Mouse (Mus musculus) forebrain, postnatal 0 days (tissue): ENCODE results near the gene Lpcat3. TPM values are rescaled to one million over a fixed set of nuclear protein-coding genes. Genes with fewer than 3 reads are reported as not detected.
"Not testable (repeated sequence)": the region's sequence is repeated elsewhere in the genome, so short reads cannot be mapped to it uniquely, and the experiment has no call there.

Source experiments
- ATAC-seq: fragments of 200-750 bp; cut with Nextera tagmentation; 2 replicates; pipeline ENCODE4 v1.8.0; 2017; ENCODE audit warnings: mild to moderate bottlenecking, moderate library complexity
- DNase-seq: peaks from one replicate; pipeline ENCODE4 v3.0.0-alpha.2; 2015
- H3K27ac ChIP-seq: fragments of 300-500 bp; sonication (generic); 2 replicates; pipeline ENCODE4 v1.5.1; 2014; ENCODE audit warnings: low read depth, mild to moderate bottlenecking, antibody characterized with exemption, low read length, moderate library complexity, mixed read lengths
- H3K27me3 ChIP-seq: fragments of 300-500 bp; sonication (generic); 2 replicates; pipeline ENCODE4 v1.6.1; 2014; ENCODE audit warnings: mild to moderate bottlenecking, low read length, mixed read lengths; ENCODE audit not compliant: insufficient read depth
- H3K36me3 ChIP-seq: fragments of 300-500 bp; sonication (generic); 2 replicates; pipeline ENCODE4 v1.6.1; 2014; ENCODE audit warnings: mild to moderate bottlenecking, moderate library complexity; ENCODE audit not compliant: insufficient read depth
- H3K4me1 ChIP-seq: fragments of 300-500 bp; sonication (generic); 2 replicates; pipeline ENCODE4 v1.6.1; 2014; ENCODE audit warnings: antibody characterized with exemption; ENCODE audit not compliant: insufficient read depth
- H3K4me2 ChIP-seq: fragments of 300-500 bp; sonication (generic); 2 replicates; pipeline ENCODE4 v1.6.1; 2014; ENCODE audit warnings: low read depth, mild to moderate bottlenecking, moderate library complexity
- H3K4me3 ChIP-seq: fragments of 300-500 bp; sonication (generic); 2 replicates; pipeline ENCODE4 v1.5.1; 2014; ENCODE audit warnings: low read depth, low read length, mixed read lengths
- H3K9ac ChIP-seq: fragments of 300-500 bp; sonication (generic); 2 replicates; pipeline ENCODE4 v1.6.1; 2014; ENCODE audit warnings: mild to moderate bottlenecking
- H3K9me3 ChIP-seq: fragments of 300-500 bp; sonication (generic); 2 replicates; pipeline ENCODE4 v1.6.1; 2016; ENCODE audit warnings: low read length
- CTCF ChIP-seq: sonication (generic); IDR thresholded peaks from 2 replicates; pipeline ENCODE4 v1.5.1; 2016; ENCODE audit warnings: antibody characterized with exemption, control low read depth, low read depth
- WGBS: fragments of 180-500 bp; shearing (Covaris S2); extraction: QIAGEN DNeasy Blood & Tissue Kit; methylation state at CpG from one replicate; pipeline ENCODE4 v1.1.7; 2014; 5-methylcytosine and 5-hydroxymethylcytosine counted together
- polyA plus RNA-seq: library from polyadenylated mRNA; unstranded; fragments of >200 nt; fragmentation: Nextera tagmentation; extraction: Ambion mirVana; gene quantifications from 2 replicates; pipeline ENCODE4 v1.2.1, GENCODE M21; 2015
- total RNA-seq: library from RNA; depleted of rRNA; stranded (reverse); fragments of >200 nt; gene quantifications from 2 replicates; pipeline ENCODE4 v1.2.3, GENCODE M21; 2014

The Lpcat3 gene
- total and polyA plus RNA-seq, 2 experiments from 2014 or later, result 35.6 to 41.3 TPM

DNA sequence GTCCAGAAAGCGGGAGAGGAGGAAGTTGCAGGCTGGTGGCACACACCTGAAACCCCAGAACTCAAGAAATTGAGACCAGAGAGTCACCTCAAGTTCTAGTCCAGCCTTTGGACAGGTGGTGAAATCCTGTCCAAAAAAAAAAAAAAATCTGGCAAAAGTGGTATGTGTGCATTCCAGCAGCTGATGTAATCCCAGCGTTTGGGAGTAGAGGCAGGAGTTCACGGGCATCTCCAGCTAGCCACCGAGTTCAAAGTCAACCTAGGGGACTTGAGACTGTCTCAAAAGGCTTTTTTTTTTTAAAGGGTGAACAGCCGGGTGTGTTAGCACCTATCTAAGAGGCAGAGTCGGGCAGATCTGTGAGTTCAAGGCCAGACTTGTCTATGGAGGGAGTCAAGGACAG, 13.3 kb downstream of the Lpcat3 start:
- ATAC-seq (no peak), DNase-seq (no peak)
- H3K9me3 ChIP-seq, result no peaks in the 10 kb centered on the region
- no peak for TF ChIP-seq CTCF
- H3K27ac ChIP-seq, result no peak overlapping the region
- no peaks in the 10 kb centered on the region for H3K4me1 ChIP-seq
- H3K27me3 ChIP-seq, result no peaks in the 10 kb centered on the region
- 87% methylated on average over 6 of the region's 6 CpGs for WGBS
- no peak overlapping the region for H3K4me2 ChIP-seq
- no peak overlapping the region for H3K9ac ChIP-seq
- H3K4me3 ChIP-seq, result no peak overlapping the region
- no peaks in the 10 kb centered on the region; the same call in 1 of the 2 replicates for H3K36me3 ChIP-seq

DNA sequence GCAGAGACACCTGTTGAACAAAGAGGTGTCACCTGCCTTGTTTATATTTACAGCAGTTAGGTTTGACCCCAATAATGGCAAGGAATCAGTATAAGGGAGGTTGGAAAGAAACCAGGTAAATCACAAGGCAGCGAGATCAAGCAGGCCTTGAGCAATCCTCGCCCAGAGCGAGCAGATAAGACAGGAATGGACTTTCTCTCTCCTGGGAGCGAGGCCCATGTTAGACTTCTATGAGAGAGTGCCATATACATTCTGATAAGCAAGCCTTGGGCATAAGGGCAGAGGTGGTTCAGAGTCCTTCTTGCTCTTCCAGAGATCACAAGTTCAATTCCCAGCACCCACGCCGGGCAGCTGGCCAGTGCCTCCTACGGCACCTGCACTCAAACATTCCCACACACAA, 15.9 kb downstream of the Lpcat3 start:
- H3K9me3 ChIP-seq, result no peaks in the 10 kb centered on the region
- no peak overlapping the region for H3K9ac ChIP-seq
- H3K4me1 ChIP-seq, result no peaks in the 10 kb centered on the region
- no peak overlapping the region for H3K27ac ChIP-seq
- DNase-seq, result no peak
- no peak for ATAC-seq
- 92% methylated on average over 7 of the region's 7 CpGs for WGBS
- H3K36me3 ChIP-seq, result no peaks in the 10 kb centered on the region; the same call in 1 of the 2 replicates
- H3K4me3 ChIP-seq, result no peak overlapping the region
- no peaks in the 10 kb centered on the region for H3K27me3 ChIP-seq
- H3K4me2 ChIP-seq, result no peak overlapping the region
- no peak for TF ChIP-seq CTCF

DNA sequence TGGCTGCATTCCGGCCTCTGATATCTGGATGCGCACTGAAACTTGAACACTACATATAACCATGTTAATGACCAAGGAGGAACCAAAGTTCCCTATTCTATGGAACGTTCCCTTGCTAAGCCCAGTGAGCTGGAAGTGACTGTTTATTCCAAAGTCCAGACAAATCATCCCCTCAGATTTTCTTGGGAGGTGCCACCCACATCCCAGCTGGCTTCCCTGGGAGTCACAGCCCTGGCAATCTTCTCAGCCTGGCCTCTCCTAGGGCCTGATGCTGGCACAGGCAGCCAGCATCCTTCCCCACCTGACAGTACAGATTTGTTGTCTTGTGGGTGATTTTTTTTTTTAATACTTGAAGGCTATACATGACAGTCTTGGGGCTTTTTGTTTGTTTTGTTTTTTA, 16.7 kb downstream of the Lpcat3 start:
- no peak overlapping the region for H3K4me3 ChIP-seq
- WGBS, result 91% methylated on average over 3 of the region's 3 CpGs
- H3K9ac ChIP-seq, result no peak overlapping the region
- DNase-seq (no peak), ATAC-seq (no peak)
- TF ChIP-seq CTCF, result no peak
- H3K4me2 ChIP-seq, result no peak overlapping the region
- no peaks in the 10 kb centered on the region for H3K4me1 ChIP-seq
- no peak overlapping the region for H3K27ac ChIP-seq
- no peaks in the 10 kb centered on the region for H3K9me3 ChIP-seq
- H3K27me3 ChIP-seq, result no peaks in the 10 kb centered on the region
- H3K36me3 ChIP-seq, result no peaks in the 10 kb centered on the region; the same call in 1 of the 2 replicates

DNA sequence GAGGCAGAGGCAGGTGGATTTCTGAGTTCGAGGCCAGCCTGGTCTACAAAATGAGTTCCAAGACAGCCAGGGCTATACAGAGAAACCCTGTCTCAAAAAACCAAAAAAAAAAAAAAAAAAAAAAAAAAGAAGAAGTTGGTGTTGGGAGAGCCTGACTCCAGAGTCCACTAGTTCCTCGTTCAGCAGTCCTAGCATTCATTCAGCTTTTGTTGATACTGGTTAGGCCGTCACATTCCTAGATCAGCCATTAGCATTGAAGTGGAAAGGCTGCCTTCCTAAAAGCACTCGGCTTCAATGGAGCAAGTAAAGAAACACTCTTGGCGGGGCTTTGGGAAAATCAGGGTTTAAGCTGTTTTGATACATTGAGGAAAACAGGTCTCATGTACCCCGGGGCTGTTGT, 19.5 kb downstream of the Lpcat3 start:
- ATAC-seq, H3K4me2 ChIP-seq: not testable (repeated sequence)
- 35% methylated on average over 6 of the region's 6 CpGs for WGBS

DNA sequence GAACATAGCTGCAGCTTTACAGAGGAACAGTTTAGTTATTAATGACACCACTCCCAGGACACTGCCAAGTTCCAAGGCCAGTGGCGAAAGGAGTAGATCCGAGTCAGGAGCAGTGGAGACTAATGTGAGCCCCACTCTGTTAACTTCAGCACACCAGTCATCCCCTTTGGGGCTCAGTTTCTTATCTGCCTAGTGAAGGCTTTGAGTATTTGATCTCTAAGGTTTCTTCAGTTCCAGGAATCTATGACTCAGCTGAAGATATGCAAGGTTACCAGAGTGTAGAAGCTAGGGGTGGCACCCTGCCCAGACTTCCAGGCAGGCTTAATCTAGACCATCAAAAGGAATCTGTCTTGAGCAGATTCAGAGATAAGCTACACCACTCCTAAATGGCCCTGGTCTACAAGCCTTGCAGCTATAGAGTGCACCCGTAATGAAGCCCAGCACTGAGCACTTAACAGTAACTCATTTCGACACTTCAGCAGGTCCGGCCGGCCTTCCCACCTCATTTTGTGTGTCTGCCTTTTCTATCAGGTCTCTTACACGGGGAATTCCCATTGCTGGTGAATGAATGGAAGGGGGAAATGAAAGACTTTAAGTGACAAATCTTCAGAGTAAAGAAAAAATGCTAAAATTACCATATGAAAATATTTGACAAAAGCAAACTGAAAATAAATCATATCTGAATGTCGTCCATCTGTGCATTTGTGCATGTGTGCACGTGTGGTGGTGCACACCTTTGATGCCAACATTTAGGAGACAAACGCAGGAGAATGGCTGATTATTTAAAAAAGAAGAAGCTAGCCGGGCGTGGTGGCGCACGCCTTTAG, 21.0 kb downstream of the Lpcat3 start:
- Histone ChIP-seq H3K9ac (no peak overlapping the region), H3K27ac (no peak overlapping the region), H3K27me3 (no peaks in the 10 kb centered on the region), H3K4me3 (no peak overlapping the region), H3K36me3 (no peaks in the 10 kb centered on the region), H3K9me3 (no peaks in the 10 kb centered on the region), H3K4me1 (no peaks in the 10 kb centered on the region), H3K4me2 (no peak overlapping the region)
- ATAC-seq (no peak), DNase-seq (no peak)
- TF ChIP-seq CTCF, result no peak
- 88% methylated on average over 14 of the region's 14 CpGs for WGBS

More for the DNA sequence above, 19.5 kb downstream of the Lpcat3 start:
- DNase-seq, H3K9me3 ChIP-seq, H3K36me3 ChIP-seq, H3K27ac ChIP-seq, H3K9ac ChIP-seq, H3K27me3 ChIP-seq, H3K4me3 ChIP-seq, H3K4me1 ChIP-seq: not testable (repeated sequence)

DNA sequence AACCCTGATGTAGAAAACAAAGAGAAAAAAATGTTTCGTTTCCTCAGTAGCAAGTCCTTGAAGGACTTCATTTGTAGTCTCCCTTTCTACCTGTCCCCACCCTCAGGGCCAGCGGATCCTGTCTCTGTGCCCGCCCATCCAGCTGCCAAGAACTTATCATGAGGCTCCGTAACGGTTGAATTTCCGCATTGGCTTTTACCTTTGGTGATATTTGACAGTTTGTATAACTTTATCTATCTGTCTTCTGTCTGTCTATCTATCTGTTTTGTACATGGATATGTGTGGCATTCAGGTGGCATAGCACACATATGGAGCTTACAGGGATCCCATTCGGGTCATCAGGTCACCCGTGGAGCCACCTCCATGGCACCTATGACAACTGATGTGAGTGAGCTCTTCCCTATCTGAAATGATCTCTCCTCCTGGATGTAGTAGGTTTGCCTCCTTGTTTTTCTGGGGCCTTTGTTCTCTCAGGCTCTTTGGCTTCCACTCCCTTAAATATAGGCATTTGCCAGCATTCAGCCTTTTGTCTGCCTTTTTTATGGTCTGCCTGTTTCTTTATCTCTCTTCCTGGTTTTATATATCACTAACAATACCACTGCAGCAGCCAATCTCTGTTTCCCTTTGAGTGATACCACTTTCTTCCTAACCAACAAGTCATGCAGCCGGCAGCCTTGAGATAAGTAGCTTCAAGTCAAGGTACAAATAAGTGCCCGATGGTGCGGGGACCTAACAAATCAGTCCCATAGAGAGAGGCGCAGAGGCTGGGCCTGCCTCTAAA, 23.0 kb downstream of the Lpcat3 start:
- no peaks in the 10 kb centered on the region for H3K9me3 ChIP-seq
- no peak overlapping the region for H3K9ac ChIP-seq
- no peaks in the 10 kb centered on the region for H3K4me1 ChIP-seq
- 91% methylated on average over 12 of the region's 12 CpGs for WGBS
- no peak overlapping the region for H3K4me2 ChIP-seq
- no peaks in the 10 kb centered on the region for H3K36me3 ChIP-seq
- TF ChIP-seq CTCF, result no peak
- no peak overlapping the region for H3K27ac ChIP-seq
- no peaks in the 10 kb centered on the region for H3K27me3 ChIP-seq
- ATAC-seq (no peak), DNase-seq (no peak)
- no peak overlapping the region for H3K4me3 ChIP-seq

DNA sequence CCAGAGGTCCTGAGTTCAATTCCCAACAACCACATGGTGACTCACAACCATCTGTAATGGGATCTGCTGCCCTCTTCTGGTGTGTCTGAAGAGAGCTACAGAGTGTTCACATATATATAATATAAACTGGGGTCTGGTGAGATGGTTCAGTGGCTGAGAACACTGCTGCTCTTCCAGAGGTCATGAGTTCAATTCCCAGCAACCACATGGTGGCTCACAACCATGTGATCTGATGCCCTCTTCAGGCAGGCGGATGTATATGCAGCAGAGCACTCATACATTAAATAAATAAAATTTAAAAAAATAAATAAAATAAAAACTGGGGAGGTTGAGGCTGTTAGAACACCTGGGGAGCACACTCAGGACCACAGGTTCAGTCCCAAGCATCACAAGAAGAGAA, 23.8 kb downstream of the Lpcat3 start:
- not testable (repeated sequence) for H3K27me3 ChIP-seq, H3K9me3 ChIP-seq, H3K9ac ChIP-seq, H3K4me3 ChIP-seq, H3K4me1 ChIP-seq, ATAC-seq, H3K36me3 ChIP-seq, H3K27ac ChIP-seq, DNase-seq, H3K4me2 ChIP-seq
- 0 out of 2 replicates have a peak, but pooled peaks have one; percentile 17 for TF ChIP-seq CTCF
- WGBS, result 91% methylated on average over 1 of the region's 1 CpGs
